Mouse (Mus musculus): ENCODE data around the gene Slc5a9. TPM values are rescaled to one million over a fixed set of nuclear protein-coding genes. Genes with fewer than 3 reads are reported as not detected.
A peak's percentile ranks its signal among the peaks of the same experiment; 100 is the strongest.

Slc5a9 gene
- polyA plus RNA-seq, 1 experiment = 0.21 TPM

DNA sequence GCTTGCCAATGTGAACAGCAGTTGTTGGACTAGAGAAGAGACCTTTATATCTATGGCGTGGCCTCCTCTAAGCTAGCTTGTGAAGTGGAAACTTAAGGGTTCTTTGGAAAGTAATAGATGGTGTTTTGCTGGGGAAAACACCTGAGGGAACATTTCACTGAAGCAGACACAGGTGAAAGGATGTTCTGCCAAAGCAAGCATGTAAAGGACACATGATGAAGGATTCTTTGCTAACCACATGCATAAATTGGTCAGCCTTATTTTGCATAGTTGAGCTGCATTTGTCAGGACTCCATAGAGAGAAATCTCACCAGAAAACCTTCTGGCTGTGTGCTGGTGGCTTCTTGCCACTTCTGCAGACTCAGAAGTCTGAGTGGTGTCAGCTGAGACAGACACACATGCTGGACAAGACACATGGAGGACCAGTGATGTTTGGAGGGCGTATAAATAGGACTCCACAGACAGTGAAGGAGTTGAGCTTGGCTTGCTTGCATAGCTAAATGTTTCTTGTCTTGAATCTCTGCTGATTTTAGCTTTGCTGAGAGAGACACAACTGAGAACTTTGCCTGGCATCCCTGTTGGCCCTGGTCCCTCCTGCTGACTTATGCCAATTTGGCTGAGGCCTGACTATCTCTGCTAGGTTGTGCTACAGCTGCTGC is 34.8 kb downstream of the Slc5a9 start:
- no peak for TF ChIP-seq POLR2A (IDR thresholded peaks at IDR 0.05; ENCODE audit: borderline replicate concordance, extremely low read depth, insufficient read depth, insufficient read length, poor library complexity, severe bottlenecking)
- TF ChIP-seq CTCF (IDR thresholded peaks at IDR 0.05; ENCODE audit: borderline replicate concordance, extremely low read depth, insufficient read depth, insufficient read length) = no peak
- DNase-seq (ENCODE audit: low read depth) = peak; percentile 31

- peak; percentile 72 for DNase-seq (ENCODE audit: low read depth)
- TF ChIP-seq CTCF (IDR thresholded peaks at IDR 0.05; ENCODE audit: borderline replicate concordance, extremely low read depth, insufficient read depth, insufficient read length) (no peak), POLR2A (IDR thresholded peaks at IDR 0.05; ENCODE audit: borderline replicate concordance, extremely low read depth, insufficient read depth, insufficient read length, poor library complexity, severe bottlenecking) (no peak)
Observed at GRCm38 (mm10) chr4:111866701-111867100, 36.0 kb downstream of the Slc5a9 start.

DNA sequence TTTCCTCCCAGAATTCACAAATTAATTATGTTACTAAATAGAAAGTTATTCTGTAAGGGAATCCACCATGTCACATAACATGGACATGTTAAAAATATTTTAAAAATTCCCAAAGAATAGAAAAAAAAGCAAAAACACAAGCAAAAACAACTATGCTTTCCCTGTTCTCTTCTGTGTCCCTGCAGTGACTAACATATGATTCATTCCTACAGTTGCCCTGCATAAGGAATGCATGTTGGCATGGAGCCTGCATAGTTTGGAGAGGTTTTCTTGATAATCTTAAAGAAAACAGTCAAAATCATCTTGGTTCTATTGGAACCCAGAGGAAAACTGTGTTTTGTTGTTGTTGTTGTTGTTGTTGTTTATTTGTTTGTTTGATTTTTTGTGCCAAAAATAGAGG is 50.1 kb downstream of the Slc5a9 start:
- TF ChIP-seq CTCF (IDR thresholded peaks at IDR 0.05; ENCODE audit: borderline replicate concordance, extremely low read depth, insufficient read depth, insufficient read length) (no peak), POLR2A (IDR thresholded peaks at IDR 0.05; ENCODE audit: borderline replicate concordance, extremely low read depth, insufficient read depth, insufficient read length, poor library complexity, severe bottlenecking) (no peak)
- peak; percentile 1 for DNase-seq (ENCODE audit: low read depth)

GRCm38 (mm10) chr4:111838882-111839281 is 63.8 kb downstream of the Slc5a9 start:
- TF ChIP-seq POLR2A (IDR thresholded peaks at IDR 0.05; ENCODE audit: borderline replicate concordance, extremely low read depth, insufficient read depth, insufficient read length, poor library complexity, severe bottlenecking) (no peak), CTCF (IDR thresholded peaks at IDR 0.05; ENCODE audit: borderline replicate concordance, extremely low read depth, insufficient read depth, insufficient read length) (no peak)
- no peak for DNase-seq (ENCODE audit: low read depth)

Other genes with a start within 250 kb of the Slc5a9 start
- gene Spata6, start 182.9 kb downstream of the Slc5a9 start, polyA plus RNA-seq (2012; rRNA removed) = 8.3 and 12.2 TPM in 2 replicates
- gene Skint8, start 16.5 kb upstream of the Slc5a9 start, polyA plus RNA-seq (2012; rRNA removed) = not detected in 2 replicates
- gene Skint7, start 70.0 kb upstream of the Slc5a9 start, polyA plus RNA-seq (2012; rRNA removed) = not detected in 2 replicates
- gene Skint1, start 103.4 kb upstream of the Slc5a9 start, polyA plus RNA-seq (2012; rRNA removed) = not detected in 2 replicates
- gene Skint4, start 169.1 kb upstream of the Slc5a9 start, polyA plus RNA-seq (2012; rRNA removed) = not detected in 2 replicates

All from brain, embryonic 14.5 days (tissue).